Mouse (Mus musculus): Measurements from ENCODE around the gene Rfc4.
A peak's percentile ranks its signal among the peaks of the same experiment; 100 is the strongest.

Rfc4 gene

DNA sequence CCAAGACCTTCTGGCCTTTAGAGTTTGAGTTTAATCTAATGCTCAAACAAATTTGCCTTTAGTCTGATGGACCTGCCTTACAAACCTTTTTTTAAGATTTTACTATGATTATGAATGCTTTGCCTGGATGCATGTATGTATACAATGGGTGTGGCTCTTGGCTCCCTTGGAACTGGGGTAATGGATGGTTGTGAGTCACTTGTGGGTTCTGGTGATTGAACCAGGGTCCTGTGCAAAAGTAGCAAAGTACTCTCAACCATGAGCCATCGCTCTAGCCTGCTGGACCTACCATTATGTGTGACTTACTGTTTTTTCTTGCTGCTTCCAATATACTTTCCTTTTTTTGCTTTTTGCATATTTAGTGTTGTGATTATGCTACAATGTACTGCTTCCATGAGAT is 4.8 kb upstream of the Rfc4 start:
- DNase-seq (ENCODE audit: low read depth) = no peak

- no peak for DNase-seq (ENCODE audit: low read depth)
Measured at GRCm38 (mm10) chr16:23130303-23130702, 2.8 kb upstream of the Rfc4 start.

DNA sequence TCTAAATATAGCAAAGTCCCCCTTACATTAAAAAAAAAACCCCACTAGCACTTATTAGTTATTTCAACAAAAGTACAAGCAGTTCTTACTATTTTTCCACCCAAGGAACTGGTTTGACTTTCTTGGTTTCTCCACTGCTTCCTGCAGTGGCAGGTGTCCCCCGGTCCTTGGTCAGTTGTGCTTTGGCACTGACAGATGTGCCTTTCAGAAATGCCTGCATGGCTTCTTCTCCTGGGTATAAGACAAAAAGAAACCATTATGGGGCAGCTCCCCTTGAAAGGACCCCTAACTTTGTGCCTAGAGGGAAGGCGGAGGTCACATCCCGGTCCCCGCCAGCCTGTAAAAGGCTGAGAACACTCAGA is 245 bp downstream of the Rfc4 start:
- DNase-seq (ENCODE audit: low read depth) = no peak

- DNase-seq (ENCODE audit: low read depth) = no peak
Measured at GRCm38 (mm10) chr16:23124398-23124797, 3.1 kb downstream of the Rfc4 start.

DNA sequence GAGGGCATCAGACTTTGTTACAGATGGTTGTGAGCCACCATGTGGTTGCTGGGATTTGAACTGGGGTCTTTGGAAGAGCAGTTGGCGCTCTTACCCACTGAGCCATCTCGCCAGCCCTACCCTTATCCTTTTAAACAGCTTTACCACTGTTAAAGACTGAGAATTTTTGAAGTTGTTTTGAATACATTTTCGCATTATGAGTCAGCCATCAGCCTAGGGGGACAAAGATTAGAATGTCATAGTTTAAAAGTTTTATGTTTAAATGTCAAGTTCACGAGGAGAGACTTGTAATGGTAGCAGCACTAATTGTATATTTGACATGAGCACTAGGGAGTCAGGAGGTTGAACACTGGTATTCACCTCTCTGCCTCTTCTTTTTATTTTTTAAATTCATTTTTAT is 4.4 kb downstream of the Rfc4 start:
- no peak for DNase-seq (ENCODE audit: low read depth)

DNA sequence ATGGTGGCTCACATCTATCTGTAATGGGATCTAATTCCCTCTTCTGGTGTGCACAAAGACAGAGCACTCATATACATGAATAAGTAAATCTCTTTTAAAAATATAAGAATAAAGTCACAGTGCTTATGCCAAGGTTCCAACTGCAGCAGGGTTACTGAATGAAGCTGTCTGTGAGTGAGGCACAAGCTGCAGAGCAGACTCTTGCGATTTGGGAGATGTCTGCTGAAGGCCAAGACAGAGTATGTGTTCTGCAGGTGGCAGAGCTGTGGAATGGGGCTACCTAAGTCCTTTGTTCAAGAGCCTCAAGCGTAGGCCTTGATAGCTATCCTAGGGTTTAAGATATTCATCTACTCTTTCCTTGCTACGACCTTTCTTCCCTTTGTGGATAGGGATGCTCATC is 5.1 kb downstream of the Rfc4 start:
- no peak for DNase-seq (ENCODE audit: low read depth)

DNA sequence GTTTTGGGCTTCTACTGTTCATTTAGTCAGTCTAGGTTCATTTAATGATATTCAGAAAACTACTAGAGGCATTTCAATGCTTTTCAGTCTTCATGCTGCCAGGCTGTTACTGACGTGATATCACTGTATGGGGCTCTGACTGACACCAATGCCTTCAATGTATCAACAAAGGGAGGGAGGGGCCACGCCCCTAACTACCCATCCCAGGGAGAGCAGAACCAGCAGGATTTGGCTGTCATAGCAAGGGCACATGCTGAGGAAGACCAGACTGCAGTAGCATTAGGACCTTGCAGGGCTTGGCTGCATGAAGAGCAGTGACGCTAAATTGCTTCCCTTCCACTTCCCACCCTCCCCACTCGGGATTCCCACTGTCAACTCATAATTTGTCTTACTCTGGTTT is 10.4 kb downstream of the Rfc4 start:
- DNase-seq (ENCODE audit: low read depth) = no peak

- DNase-seq (ENCODE audit: low read depth) = no peak
Measured at GRCm38 (mm10) chr16:23115486-23115885, 12.1 kb downstream of the Rfc4 start.

- no peak for DNase-seq (ENCODE audit: low read depth)
Measured at GRCm38 (mm10) chr16:23114339-23115171, 13.0 kb downstream of the Rfc4 start.

- no peak for DNase-seq (ENCODE audit: low read depth)
Measured at GRCm38 (mm10) chr16:23113903-23114302, 13.6 kb downstream of the Rfc4 start.

- no peak for DNase-seq (ENCODE audit: low read depth)
Measured at GRCm38 (mm10) chr16:23112861-23113435, 14.6 kb downstream of the Rfc4 start.

DNA sequence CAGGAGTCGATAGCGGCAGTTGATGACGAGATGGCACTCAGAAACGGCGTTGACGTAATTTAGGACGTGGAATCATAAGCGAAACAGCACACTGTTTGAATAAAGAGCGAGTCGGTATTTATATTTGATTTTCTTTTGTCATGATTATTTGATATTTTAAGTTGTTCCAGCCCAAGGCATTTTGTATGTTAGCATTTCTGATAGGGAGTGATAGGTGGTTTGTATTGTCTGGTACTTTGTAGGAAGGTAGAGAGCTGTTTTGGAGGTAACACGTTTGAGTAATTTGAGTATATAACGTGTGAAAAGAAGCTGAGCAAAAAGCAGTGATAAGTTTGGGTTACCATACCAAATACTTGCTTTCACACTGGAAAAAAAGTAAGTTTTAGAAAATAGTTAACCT is 15.2 kb downstream of the Rfc4 start:
- no peak for DNase-seq (ENCODE audit: low read depth)

- DNase-seq (ENCODE audit: low read depth) = no peak
Measured at GRCm38 (mm10) chr16:23109350-23110280, 17.9 kb downstream of the Rfc4 start.

- no peak for DNase-seq (ENCODE audit: low read depth)
Measured at GRCm38 (mm10) chr16:23108943-23109342, 18.6 kb downstream of the Rfc4 start.

- no peak for DNase-seq (ENCODE audit: low read depth)
Measured at GRCm38 (mm10) chr16:23107946-23108759, 19.4 kb downstream of the Rfc4 start.

DNA sequence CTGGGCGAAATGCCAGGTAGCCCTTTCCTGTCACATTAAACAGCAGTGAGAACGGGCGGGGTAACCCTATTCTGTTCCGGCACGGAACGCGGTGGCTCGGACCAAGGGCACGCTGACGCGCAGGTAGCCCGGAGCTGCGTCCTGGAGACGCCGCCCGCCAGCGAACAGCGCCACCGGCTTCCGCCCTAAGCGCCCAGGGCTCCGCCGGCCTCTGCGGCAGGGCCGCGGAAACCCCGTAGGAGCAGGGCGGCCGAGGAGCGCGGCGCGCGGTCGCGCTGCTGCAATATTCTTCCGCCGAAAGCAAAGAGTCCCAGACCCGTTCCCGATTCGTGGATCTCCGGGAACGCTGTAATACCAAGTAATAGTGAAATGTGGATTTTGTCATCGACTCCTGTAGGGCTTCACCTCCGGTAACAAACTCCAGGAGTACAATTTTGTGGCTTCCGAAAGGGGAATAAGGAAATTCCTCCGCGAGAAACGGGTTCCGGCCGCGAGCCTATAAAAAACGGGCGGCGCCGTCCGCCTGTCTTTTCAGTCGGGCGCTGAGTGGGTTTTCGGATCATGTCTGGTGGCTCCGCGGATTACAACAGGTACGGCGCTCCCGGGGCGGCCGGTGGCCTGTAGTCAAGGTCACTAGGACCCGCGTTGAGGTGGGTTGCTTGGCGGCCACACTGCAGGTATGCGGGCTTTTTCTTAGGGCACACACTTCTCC is 20.1 kb downstream of the Rfc4 start, which contains the start of gene Eif4a2:
TSS of gene Eif4a2 (plus strand) at position 214 of the 712 bp plus-strand sequence.
- DNase-seq (ENCODE audit: low read depth) = peak; percentile 82

DNA sequence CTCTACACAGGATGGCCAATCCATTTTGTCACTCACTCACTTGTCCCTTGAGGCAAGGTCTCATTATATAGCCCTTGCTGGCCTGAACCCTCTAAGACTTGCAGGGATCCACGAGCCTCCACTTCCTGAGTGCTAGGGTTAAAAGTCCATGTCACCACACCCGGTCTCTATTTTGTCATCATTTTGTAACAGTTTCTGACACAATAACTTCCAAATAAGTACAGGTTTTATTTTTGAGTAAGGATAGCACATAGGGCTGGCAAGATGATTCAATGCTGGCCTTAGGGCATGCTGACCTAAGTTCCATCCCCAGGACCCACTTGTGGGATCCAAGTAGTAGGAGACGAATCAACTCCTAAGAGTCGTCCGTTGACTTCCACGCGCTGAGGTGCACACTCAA is 21.4 kb downstream of the Rfc4 start:
- no peak for DNase-seq (ENCODE audit: low read depth)

DNA sequence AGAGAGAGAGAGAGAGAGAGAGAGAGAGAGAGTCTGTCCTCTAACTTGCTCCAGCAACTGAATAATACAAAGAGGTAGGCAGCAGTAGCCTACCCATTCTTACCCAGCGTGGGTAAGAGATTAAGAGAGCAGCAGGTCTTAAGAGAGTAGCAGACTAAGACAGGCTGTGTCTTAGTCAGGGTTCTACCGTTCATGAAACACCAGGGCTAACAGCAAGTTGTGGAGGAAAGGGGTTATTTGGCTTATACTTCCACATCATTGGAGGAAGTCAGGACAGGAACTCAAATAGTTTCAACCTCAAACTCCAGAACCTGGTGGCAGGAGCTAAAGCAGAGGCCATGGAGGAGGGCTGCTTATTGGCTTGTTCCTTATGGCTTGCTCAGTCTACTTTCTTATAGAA is 23.7 kb downstream of the Rfc4 start:
- DNase-seq (ENCODE audit: low read depth) = no peak

GRCm38 (mm10) chr16:23103038-23103745 is 24.3 kb downstream of the Rfc4 start:
- DNase-seq (ENCODE audit: low read depth) = no peak

DNA sequence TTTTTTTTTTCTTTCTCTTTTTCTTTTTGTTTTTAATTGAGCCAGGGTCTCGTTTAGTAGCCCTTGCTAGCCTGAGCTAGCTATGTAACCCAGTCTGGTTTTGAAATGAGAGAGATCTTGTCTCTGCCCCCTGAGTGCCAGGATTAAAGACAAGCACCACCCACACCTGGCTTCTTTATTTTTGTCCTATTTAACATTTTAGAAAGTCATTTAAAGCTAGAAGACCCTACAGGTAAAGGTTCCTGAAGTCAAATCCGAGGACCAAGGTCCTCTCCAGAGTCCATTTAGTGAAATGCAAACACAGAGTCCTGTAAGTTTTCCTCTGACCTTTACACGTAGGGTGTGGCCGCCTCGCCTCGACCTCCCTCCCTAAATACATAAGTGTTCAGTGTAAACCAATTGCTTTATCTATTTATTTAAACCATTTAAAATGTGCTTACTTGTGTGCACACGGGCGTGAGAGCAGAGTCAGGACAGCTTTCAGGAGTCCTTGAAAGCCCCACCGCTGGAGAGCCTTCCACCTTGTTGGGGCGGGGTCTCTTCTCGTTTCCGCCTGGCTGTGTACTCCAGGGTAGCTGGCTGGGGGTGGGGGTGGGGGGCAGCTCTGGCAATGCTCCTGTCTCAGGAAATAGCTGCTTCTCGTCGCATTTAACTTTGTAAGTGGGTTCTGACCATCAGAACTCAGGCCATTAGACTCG is 25.0 kb downstream of the Rfc4 start:
- DNase-seq (ENCODE audit: low read depth) = no peak

All from c-Kit-positive CD71-positive TER-119-negative erythroid progenitor cells, embryonic 14.5 days (primary cell).